ENCODE assay signal across 17 mouse cellular contexts in the genomic region with DNA sequence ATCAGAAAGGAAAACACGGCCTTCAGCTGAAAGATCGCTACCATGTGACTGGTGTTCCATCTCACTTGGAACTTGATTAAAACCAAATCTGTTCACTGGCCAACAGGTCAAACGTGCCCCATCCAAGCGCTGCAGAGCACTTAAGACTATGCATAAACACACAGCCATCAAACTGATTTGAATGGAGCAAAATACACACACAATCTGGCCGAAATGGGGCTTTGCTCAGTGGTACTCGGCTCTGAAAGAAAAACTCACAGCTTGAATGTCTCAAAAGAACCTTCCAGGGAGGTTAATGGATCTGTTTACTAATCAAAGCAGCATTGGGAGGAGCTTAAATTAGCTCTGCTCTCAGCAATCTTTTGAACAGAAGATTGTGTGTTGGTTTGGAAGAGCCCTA.
A peak's percentile ranks its signal among the peaks of the same experiment; 100 is the strongest.
DNase-seq lines count a peak whose midpoint lies in the region; ATAC-seq lines count a peak whose summit lies in the region.
"Had no signal": no experiment of that assay in that cellular context is flagged by ENCODE, and none has a peak within 500 bp of the region (broad histone marks: within the 10 kb centered on the region; RNA-seq: fewer than 3 reads in every experiment).

No protein-coding gene starts in this region.

- no peak for DNase-seq in kidney, adult 8-10 months
- peak; percentile 37 for DNase-seq in embryonic facial prominence, embryonic 11.5 days (ENCODE audit: low spot score)
- peak; percentile 14 for DNase-seq in lung, postnatal 25 days (ENCODE audit: low spot score)
- DNase-seq in urinary bladder, adult 2 months (ENCODE audit: low spot score): no peak
- no peak for DNase-seq in cerebellum, postnatal 10 days
- DNase-seq: adrenal gland, postnatal 36 days; cerebellum, adult 11 months; gastrocnemius, adult 2 months; layer of hippocampus, postnatal 36 days; liver, postnatal 0 days had no signal

- peaks cover 21% of the 10 kb centered on the region for H3K4me1 ChIP-seq in forebrain, embryonic 15.5 days
- peaks cover 20% of the 10 kb centered on the region for H3K4me1 ChIP-seq in forebrain, embryonic 12.5 days
- peaks cover 21% of the 10 kb centered on the region for H3K4me1 ChIP-seq in kidney, embryonic 14.5 days (ENCODE audit: control insufficient read depth, insufficient read depth, low read length)
- peaks cover 3% of the 10 kb centered on the region; the same call in 1 of the 2 replicates for H3K4me1 ChIP-seq in embryonic facial prominence, embryonic 11.5 days (ENCODE audit: control insufficient read depth, insufficient read depth, low read length)

- H3K36me3 ChIP-seq in forebrain, embryonic 15.5 days: no peaks in the 10 kb centered on the region
- no peaks in the 10 kb centered on the region for H3K36me3 ChIP-seq in forebrain, embryonic 12.5 days (replicated peaks)
- no peaks in the 10 kb centered on the region for H3K36me3 ChIP-seq in kidney, embryonic 14.5 days (ENCODE audit: control insufficient read depth, insufficient read depth, low read length)
- no peaks in the 10 kb centered on the region for H3K36me3 ChIP-seq in embryonic facial prominence, embryonic 11.5 days (replicated peaks; ENCODE audit: control insufficient read depth, insufficient read depth, low read depth, low read length)
- H3K36me3 ChIP-seq: heart, embryonic 15.5 days; limb, embryonic 13.5 days; midbrain, embryonic 13.5 days; neural tube, embryonic 12.5 days had no signal

- no peak overlapping the region for H3K27ac ChIP-seq in forebrain, embryonic 15.5 days (replicated peaks)
- no peak overlapping the region for H3K27ac ChIP-seq in forebrain, embryonic 12.5 days
- no peak overlapping the region for H3K27ac ChIP-seq in kidney, embryonic 14.5 days (ENCODE audit: low read depth, low read length)
- H3K27ac ChIP-seq in embryonic facial prominence, embryonic 11.5 days (replicated peaks; ENCODE audit: low read depth, low read length): no peak overlapping the region
- H3K27ac ChIP-seq: gastrocnemius, adult 2 months; heart, embryonic 15.5 days; limb, embryonic 13.5 days; midbrain, embryonic 13.5 days; neural tube, embryonic 12.5 days had no signal

- ATAC-seq in forebrain, embryonic 15.5 days (replicated peaks): peak; percentile 66
- no peak; the same call in 1 of the 2 replicates for ATAC-seq in forebrain, embryonic 12.5 days (ENCODE audit: low FRiP score)
- peak; percentile 34; the same call in 1 of the 2 replicates for ATAC-seq in kidney, embryonic 14.5 days (ENCODE audit: low FRiP score, low TSS enrichment)
- no peak for ATAC-seq in embryonic facial prominence, embryonic 11.5 days (replicated peaks; ENCODE audit: insufficient number of reproducible peaks, low FRiP score, low TSS enrichment, low read depth)
- ATAC-seq: liver, postnatal 0 days; midbrain, embryonic 13.5 days had no signal

- H3K4me3 ChIP-seq in forebrain, embryonic 15.5 days: no peak overlapping the region
- H3K4me3 ChIP-seq in forebrain, embryonic 12.5 days (replicated peaks): no peak overlapping the region
- H3K4me3 ChIP-seq in kidney, embryonic 14.5 days (ENCODE audit: low read length): no peak overlapping the region
- H3K4me3 ChIP-seq in embryonic facial prominence, embryonic 11.5 days (ENCODE audit: low read depth, low read length): no peak overlapping the region
- H3K4me3 ChIP-seq: gastrocnemius, adult 2 months; heart, embryonic 15.5 days; limb, embryonic 13.5 days; midbrain, embryonic 13.5 days; neural tube, embryonic 12.5 days had no signal

- no peak overlapping the region for H3K9ac ChIP-seq in forebrain, embryonic 15.5 days (replicated peaks)
- no peak overlapping the region for H3K9ac ChIP-seq in forebrain, embryonic 12.5 days
- no peak overlapping the region for H3K9ac ChIP-seq in kidney, embryonic 14.5 days (ENCODE audit: low read depth, low read length)
- no peak overlapping the region for H3K9ac ChIP-seq in embryonic facial prominence, embryonic 11.5 days (replicated peaks; ENCODE audit: low read length)
- H3K9ac ChIP-seq: heart, embryonic 15.5 days; limb, embryonic 13.5 days; liver, postnatal 0 days; midbrain, embryonic 13.5 days; neural tube, embryonic 12.5 days had no signal

- no peak overlapping the region for H3K4me2 ChIP-seq in forebrain, embryonic 15.5 days (replicated peaks)
- no peak overlapping the region for H3K4me2 ChIP-seq in forebrain, embryonic 12.5 days
- no peak overlapping the region for H3K4me2 ChIP-seq in kidney, embryonic 14.5 days (replicated peaks; ENCODE audit: low read depth, low read length)
- no peak overlapping the region for H3K4me2 ChIP-seq in embryonic facial prominence, embryonic 11.5 days (ENCODE audit: low read depth, low read length)
- H3K4me2 ChIP-seq: heart, embryonic 15.5 days; limb, embryonic 13.5 days; midbrain, embryonic 13.5 days; neural tube, embryonic 12.5 days had no signal

- no peaks in the 10 kb centered on the region for H3K27me3 ChIP-seq in forebrain, embryonic 15.5 days
- H3K27me3 ChIP-seq in forebrain, embryonic 12.5 days: no peaks in the 10 kb centered on the region
- no peaks in the 10 kb centered on the region for H3K27me3 ChIP-seq in kidney, embryonic 14.5 days (ENCODE audit: control insufficient read depth, insufficient read depth, low read length)
- no peaks in the 10 kb centered on the region for H3K27me3 ChIP-seq in embryonic facial prominence, embryonic 11.5 days (ENCODE audit: control insufficient read depth, insufficient read depth, low read length)
- H3K27me3 ChIP-seq: heart, embryonic 15.5 days; limb, embryonic 13.5 days; midbrain, embryonic 13.5 days; neural tube, embryonic 12.5 days had no signal

- WGBS in forebrain, embryonic 15.5 days: 14% methylated on average over 6 of the region's 6 CpGs
- 23% methylated on average over 6 of the region's 6 CpGs for WGBS in forebrain, embryonic 12.5 days
- WGBS in kidney, embryonic 14.5 days: 41% methylated on average over 6 of the region's 6 CpGs
- 27% methylated on average over 6 of the region's 6 CpGs for WGBS in embryonic facial prominence, embryonic 11.5 days

- no peaks in the 10 kb centered on the region for H3K9me3 ChIP-seq in forebrain, embryonic 15.5 days
- H3K9me3 ChIP-seq in forebrain, embryonic 12.5 days: no peaks in the 10 kb centered on the region
- H3K9me3 ChIP-seq in kidney, embryonic 14.5 days (ENCODE audit: control insufficient read depth, low read length): no peaks in the 10 kb centered on the region
- H3K9me3 ChIP-seq in embryonic facial prominence, embryonic 11.5 days (replicated peaks; ENCODE audit: control insufficient read depth, low read length): no peaks in the 10 kb centered on the region
- H3K9me3 ChIP-seq: heart, embryonic 15.5 days; limb, embryonic 13.5 days; midbrain, embryonic 13.5 days; neural tube, embryonic 12.5 days had no signal

Comparison
In these comparisons a context has a peak if more than half of its experiments do, and no peak if none do; other contexts are left out.
1. ATAC-seq: peak in forebrain, embryonic 15.5 days (single experiment) and kidney, embryonic 14.5 days (single experiment); none in forebrain, embryonic 12.5 days (single experiment) and embryonic facial prominence, embryonic 11.5 days (single experiment).
2. DNase-seq: peak in embryonic facial prominence, embryonic 11.5 days (single experiment) and lung, postnatal 25 days (single experiment); none in kidney, adult 8-10 months (0 of 2), urinary bladder, adult 2 months (single experiment) and cerebellum, postnatal 10 days (0 of 2).